Mouse (Mus musculus): ENCODE results near the gene Bud23. TPM values are rescaled to one million over a fixed set of nuclear protein-coding genes. Genes with fewer than 3 reads are reported as not detected.
"Not testable (repeated sequence)": the region's sequence is repeated elsewhere in the genome, so short reads cannot be mapped to it uniquely, and the experiment has no call there.

Bud23 gene
- polyA plus RNA-seq, 1 experiment from 2014 or later: 143 TPM

DNA sequence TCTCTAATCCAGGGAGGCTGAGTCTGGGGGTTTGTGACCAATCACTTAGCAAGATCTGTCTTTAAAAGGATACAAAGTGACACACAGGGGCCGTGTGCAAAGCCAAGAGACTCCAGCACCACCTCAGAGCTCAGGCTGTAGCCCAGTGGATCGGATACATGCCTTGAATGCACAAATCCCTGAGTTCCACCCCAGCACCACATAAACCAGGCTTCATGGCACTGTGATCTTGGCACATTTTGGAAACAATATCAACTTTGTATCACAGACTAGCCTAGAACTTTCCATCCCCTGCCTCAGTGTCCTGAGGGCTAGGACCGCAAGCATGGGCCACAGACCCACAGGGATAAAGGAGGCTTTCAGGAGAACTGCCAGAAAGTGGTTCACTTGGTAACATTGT, 1.2 kb upstream of the Bud23 start:
- Histone ChIP-seq H3K27ac (no peak overlapping the region), H3K9ac (no peak overlapping the region), H3K4me3 (no peak overlapping the region), H3K9me3 (no peaks in the 10 kb centered on the region), H3K36me3 (peaks cover 39% of the 10 kb centered on the region), H3K27me3 (no peaks in the 10 kb centered on the region), H3K4me1 (peaks cover 21% of the 10 kb centered on the region), H3K4me2 (replicated peaks) (peak overlapping the region; percentile 95; the same call in 1 of the 2 replicates)
- ATAC-seq (ENCODE audit: low FRiP score, low read depth): no peak
- WGBS: 94% methylated on average over 3 of the region's 3 CpGs

DNA sequence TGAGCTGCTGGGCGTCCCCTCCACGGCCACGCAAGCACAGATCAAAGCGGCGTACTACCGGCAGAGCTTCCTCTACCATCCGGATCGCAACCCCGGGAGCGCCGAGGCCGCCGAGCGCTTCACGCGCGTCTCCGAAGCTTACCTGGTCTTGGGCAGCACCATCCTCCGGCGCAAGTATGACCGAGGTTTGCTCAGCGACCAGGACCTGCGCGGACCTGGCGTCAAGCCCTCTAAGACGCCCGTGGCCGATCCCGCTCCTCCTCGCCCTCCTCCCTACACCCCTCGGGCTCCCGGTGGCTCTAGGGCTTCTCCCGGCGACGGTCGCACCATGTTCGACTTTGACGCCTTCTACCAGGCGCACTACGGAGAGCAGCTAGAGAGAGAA, 385 bp downstream of the Bud23 start:
- Histone ChIP-seq H3K36me3 (peaks cover 55% of the 10 kb centered on the region), H3K9me3 (no peaks in the 10 kb centered on the region), H3K4me1 (peaks cover 21% of the 10 kb centered on the region), H3K9ac (peak overlapping the region; percentile 93), H3K27me3 (no peaks in the 10 kb centered on the region), H3K4me3 (peak overlapping the region; percentile 99), H3K27ac (0 out of 2 replicates have a peak overlapping the region, but pooled peaks have one; percentile 10), H3K4me2 (replicated peaks) (peak overlapping the region; percentile 95)
- WGBS: under 1% methylated on average over 40 of the region's 40 CpGs
- ATAC-seq (ENCODE audit: low FRiP score, low read depth): peak; percentile 66

DNA sequence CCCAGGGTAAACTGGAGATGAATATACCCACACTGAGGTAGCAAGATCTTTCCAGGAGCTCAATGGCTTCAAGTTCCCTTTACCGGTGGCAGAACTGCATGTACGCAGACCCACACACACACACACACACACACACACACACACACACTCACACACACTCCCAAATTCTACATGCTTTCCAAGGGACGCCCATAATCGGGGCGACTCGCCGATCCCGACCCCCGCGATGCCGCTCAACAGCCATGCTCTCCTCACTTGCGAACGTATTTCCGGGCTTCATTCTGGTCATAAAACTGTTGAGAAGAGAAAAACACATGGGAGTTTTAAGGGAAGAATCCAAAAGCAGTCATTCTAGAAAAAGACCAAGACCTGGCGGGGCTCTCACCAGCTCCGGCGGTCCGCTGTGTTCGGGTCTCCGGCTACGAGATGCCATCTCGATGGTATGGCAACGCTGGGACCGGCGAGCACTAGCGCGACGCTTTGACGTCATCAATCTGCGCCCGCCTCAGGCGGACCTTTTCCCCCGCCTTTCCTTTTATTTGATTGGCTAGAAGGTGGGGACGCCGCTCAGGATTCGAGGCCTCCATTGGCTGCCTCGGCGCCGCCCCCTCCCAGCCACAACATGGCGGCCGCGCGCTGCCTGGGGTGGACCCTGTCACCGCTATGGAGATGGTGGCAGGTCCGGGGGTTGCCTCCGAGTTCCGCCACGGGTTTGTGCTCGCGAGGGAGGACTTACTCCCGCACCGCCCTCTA, 954 bp downstream of the Bud23 start, which contains the start of gene Dnajc30:
TSS of gene Dnajc30 (plus strand) at position 574 of the 753 bp plus-strand sequence.
- Histone ChIP-seq H3K9ac (peak within 1 kb of the TSS; percentile 93), H3K27me3 (no peaks in the 10 kb centered on the region), H3K27ac (0 out of 2 replicates have a peak within 1 kb of the TSS, but pooled peaks have one; percentile 10), H3K4me1 (peaks cover 21% of the 10 kb centered on the region), H3K36me3 (peaks cover 61% of the 10 kb centered on the region), H3K4me3 (peak within 1 kb of the TSS; percentile 99), H3K4me2 (replicated peaks) (peak within 1 kb of the TSS; percentile 95), H3K9me3 (no peaks in the 10 kb centered on the region)
- under 1% methylated on average over 52 of the region's 52 CpGs for WGBS
- peak; percentile 95 for ATAC-seq (ENCODE audit: low FRiP score, low read depth)

DNA sequence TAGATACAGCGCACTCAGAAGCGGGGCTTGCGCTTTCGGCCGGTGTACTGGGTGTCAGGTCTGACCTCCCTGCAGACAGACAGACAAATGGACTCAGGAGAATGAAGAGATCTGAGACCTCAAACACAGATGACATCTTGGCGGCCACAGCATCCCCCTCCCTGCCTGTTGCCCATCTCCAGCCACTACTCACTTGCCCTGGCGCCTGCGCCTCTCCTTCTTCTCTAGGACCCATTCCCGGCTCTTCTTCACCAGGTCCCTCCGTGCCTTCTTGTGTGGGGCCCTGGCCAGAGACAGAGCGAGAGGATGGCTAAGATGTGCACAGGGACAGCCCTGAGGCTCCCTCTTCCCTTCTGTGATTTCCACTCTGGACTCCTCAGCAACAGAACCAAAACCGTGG, 11.4 kb downstream of the Bud23 start:
- H3K9me3 ChIP-seq: no peaks in the 10 kb centered on the region
- ATAC-seq (ENCODE audit: low FRiP score, low read depth): no peak
- H3K36me3 ChIP-seq: peaks cover 95% of the 10 kb centered on the region
- H3K27me3 ChIP-seq: no peaks in the 10 kb centered on the region
- H3K4me1 ChIP-seq: no peaks in the 10 kb centered on the region
- H3K4me3 ChIP-seq: no peak overlapping the region
- H3K9ac ChIP-seq: no peak overlapping the region
- no peak overlapping the region for H3K4me2 ChIP-seq (replicated peaks)
- WGBS: 91% methylated on average over 12 of the region's 12 CpGs
- H3K27ac ChIP-seq: no peak overlapping the region

DNA sequence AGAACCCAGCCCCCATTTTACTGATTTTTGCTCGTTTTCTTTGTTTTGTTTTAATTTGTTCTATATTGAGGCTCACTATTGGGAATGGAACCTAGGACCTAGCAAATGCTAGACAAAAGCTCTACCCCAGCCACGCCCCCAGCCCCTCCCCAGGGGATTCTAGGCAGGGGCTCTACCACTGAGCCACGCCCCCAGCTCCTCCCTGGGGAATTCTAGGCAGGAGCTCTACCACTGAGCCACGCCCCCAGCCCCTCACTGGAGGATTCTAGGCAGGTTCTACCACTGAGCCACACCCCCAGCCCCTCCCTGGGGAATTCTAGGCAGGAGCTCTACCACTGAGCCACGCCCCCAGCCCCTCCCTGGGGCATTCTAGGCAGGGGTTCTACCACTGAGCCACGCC, 15.5 kb downstream of the Bud23 start:
- H3K36me3 ChIP-seq: peaks cover 87% of the 10 kb centered on the region
- not testable (repeated sequence) for ATAC-seq (ENCODE audit: low FRiP score, low read depth); H3K4me3 ChIP-seq; H3K27me3 ChIP-seq; H3K27ac ChIP-seq; H3K4me1 ChIP-seq; H3K9ac ChIP-seq; H3K4me2 ChIP-seq (replicated peaks); H3K9me3 ChIP-seq
- 89% methylated on average over 6 of the region's 6 CpGs for WGBS

DNA sequence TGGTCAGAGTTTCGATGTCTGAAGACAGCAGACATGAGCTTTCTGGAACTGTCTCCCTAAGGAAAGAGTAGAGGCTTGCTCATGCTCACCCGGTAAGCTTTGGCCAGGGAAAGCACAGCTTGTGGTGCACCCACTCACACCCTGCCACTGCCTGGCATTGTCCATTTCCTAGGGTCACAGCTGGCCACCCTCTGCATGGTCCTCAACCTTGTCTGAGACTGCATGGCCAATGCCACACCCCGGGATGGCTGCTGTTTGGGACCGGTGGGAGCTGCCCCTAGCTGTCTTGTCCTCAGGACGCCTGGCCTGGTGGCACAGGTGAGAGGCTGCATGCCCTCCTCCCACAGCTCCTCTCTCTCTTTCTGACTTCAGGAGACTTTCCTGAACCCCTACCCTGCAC, 16.2 kb downstream of the Bud23 start:
- no peak overlapping the region for H3K27ac ChIP-seq
- 88% methylated on average over 5 of the region's 5 CpGs for WGBS
- H3K4me2 ChIP-seq (replicated peaks): no peak overlapping the region
- H3K4me3 ChIP-seq: no peak overlapping the region
- no peak overlapping the region for H3K9ac ChIP-seq
- H3K9me3 ChIP-seq: no peaks in the 10 kb centered on the region
- H3K4me1 ChIP-seq: no peaks in the 10 kb centered on the region
- no peaks in the 10 kb centered on the region for H3K27me3 ChIP-seq
- ATAC-seq (ENCODE audit: low FRiP score, low read depth): no peak
- peaks cover 82% of the 10 kb centered on the region for H3K36me3 ChIP-seq

DNA sequence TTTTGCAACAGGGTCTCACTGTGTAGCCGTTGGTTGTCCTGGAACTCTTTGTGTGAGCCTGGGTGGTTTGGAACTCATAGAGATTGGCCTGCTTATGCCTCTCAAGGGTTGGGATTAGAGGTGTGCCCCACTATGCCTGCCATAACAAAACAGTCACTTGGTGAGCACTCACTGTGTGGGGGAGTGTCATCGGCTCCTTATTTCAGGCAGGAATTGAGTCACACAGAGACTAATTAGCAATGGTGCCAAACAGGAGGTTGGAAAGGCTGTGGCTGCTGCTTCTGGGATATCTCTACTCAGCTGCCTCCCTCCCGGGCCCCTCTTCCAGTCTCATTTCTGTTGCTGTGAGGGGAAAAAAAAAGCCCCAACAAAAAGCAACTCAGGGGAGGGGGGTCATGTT, 20.2 kb downstream of the Bud23 start:
- 90% methylated on average over 3 of the region's 3 CpGs for WGBS

DNA sequence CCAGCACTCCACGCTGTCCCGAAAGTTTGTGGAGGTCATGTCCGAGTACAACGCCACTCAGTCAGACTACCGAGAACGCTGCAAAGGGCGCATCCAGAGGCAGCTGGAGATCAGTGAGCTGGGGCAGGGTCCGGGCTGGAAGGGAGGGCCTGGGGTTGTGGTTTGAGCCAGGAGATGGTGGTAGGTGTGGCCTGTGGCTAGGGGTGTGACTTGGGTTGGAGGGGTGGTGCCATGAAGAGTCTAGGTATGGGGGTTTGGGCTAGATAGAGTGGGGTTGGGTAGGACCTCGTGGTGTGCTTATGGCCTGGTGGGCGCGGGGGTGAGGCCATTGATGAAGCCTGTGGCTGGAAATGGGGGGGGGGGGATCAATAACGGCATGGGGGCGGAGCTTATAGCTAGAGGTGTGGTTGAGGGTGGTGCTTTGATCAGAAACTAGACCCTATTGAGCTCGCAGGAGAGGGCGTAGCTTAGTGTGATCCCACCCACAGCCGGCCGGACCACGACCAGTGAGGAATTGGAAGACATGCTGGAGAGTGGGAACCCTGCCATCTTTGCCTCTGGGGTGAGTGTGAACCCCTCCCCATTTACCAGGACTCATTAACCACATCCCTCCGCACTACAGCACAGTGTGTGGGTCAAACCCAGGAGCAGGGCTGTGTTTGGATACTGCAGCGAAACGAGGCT, 22.5 kb downstream of the Bud23 start:
- Histone ChIP-seq H3K27me3 (no peaks in the 10 kb centered on the region), H3K36me3 (peaks cover 69% of the 10 kb centered on the region), H3K9me3 (no peaks in the 10 kb centered on the region), H3K4me1 (no peaks in the 10 kb centered on the region), H3K4me3 (no peak overlapping the region), H3K9ac (no peak overlapping the region), H3K4me2 (replicated peaks) (no peak overlapping the region), H3K27ac (no peak overlapping the region)
- no peak for ATAC-seq (ENCODE audit: low FRiP score, low read depth)
- WGBS: 23% methylated on average over 21 of the region's 21 CpGs

More for the DNA sequence above, 20.2 kb downstream of the Bud23 start:
- no peak overlapping the region for H3K9ac ChIP-seq
- H3K36me3 ChIP-seq: peaks cover 64% of the 10 kb centered on the region
- no peak overlapping the region for H3K27ac ChIP-seq
- no peak overlapping the region for H3K4me3 ChIP-seq
- H3K4me1 ChIP-seq: no peaks in the 10 kb centered on the region
- no peaks in the 10 kb centered on the region for H3K9me3 ChIP-seq
- H3K4me2 ChIP-seq (replicated peaks): no peak overlapping the region
- no peaks in the 10 kb centered on the region for H3K27me3 ChIP-seq
- ATAC-seq (ENCODE audit: low FRiP score, low read depth): no peak

DNA sequence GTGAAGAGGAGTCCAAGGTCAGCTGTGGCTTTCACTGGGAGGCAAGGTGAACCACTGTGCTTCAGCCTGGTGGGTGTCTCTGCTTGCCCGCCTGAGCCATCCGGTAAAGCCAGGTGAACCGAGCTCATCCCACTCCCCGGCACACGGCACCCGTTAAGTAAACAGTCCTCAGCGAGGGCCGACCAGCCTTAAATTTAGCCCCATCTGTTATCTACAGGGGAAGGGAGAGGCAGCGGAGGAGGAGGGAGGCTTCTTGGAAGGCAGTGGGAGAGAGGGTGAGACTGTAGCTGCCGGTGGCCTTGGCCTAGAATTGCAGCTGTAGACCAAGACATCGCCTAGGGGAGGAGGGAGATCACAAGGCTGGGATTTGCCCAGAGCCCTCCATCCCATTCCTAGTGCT, 24.0 kb downstream of the Bud23 start:
- Histone ChIP-seq H3K9me3 (no peaks in the 10 kb centered on the region), H3K4me3 (no peak overlapping the region), H3K9ac (no peak overlapping the region), H3K4me1 (peaks cover 7% of the 10 kb centered on the region), H3K27me3 (no peaks in the 10 kb centered on the region), H3K4me2 (replicated peaks) (no peak overlapping the region), H3K27ac (no peak overlapping the region), H3K36me3 (peaks cover 60% of the 10 kb centered on the region)
- WGBS: 64% methylated on average over 11 of the region's 11 CpGs
- ATAC-seq (ENCODE audit: low FRiP score, low read depth): no peak

DNA sequence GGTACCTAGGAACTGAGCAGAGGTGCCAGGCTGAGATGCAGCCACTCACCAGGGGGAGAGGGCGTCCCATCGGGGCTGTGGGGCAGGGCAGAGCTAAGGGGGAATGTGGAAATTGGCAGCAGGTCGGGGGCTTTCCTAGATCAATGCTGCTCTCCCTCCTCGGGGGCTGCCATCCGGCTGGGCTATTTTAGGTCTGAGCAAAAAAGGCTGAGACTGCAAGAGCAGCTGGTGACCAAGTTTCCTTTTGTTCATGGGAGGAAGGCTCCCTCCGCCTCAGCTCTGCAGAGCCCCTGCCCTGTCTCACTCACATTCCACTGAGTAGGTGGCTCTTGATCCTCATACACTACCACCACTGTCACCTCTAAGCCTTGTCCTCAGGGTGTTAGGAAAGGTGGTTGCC, 24.7 kb downstream of the Bud23 start:
- Histone ChIP-seq H3K9ac (0 out of 2 replicates have a peak overlapping the region, but pooled peaks have one; percentile 13), H3K36me3 (peaks cover 52% of the 10 kb centered on the region), H3K27me3 (no peaks in the 10 kb centered on the region), H3K4me2 (replicated peaks) (no peak overlapping the region), H3K4me1 (peaks cover 12% of the 10 kb centered on the region), H3K4me3 (no peak overlapping the region), H3K27ac (no peak overlapping the region), H3K9me3 (no peaks in the 10 kb centered on the region)
- no peak for ATAC-seq (ENCODE audit: low FRiP score, low read depth)
- 64% methylated on average over 6 of the region's 6 CpGs for WGBS

DNA sequence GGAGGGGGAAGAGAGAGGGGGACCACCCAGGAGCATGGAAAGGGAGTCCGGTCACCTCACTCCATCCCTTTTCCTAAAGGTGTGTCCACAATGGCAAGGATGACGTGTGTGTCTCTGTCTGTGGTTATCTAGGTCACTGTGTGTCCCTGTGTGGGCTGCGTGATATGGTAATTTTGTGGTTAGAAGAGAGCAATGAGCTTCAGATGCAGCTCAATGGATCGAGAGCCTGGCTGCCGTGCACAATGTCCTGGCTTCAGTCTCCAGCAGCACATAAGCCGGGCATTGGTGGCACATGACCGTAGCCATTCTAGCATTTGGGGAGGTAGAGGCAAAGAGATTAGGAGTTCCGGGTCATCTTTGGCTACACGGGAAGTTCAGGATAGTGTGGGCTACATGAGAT, 25.2 kb downstream of the Bud23 start:
- no peaks in the 10 kb centered on the region for H3K27me3 ChIP-seq
- no peak for ATAC-seq (ENCODE audit: low FRiP score, low read depth)
- no peak overlapping the region for H3K4me3 ChIP-seq
- H3K4me2 ChIP-seq (replicated peaks): no peak overlapping the region
- no peak overlapping the region for H3K9ac ChIP-seq
- peaks cover 47% of the 10 kb centered on the region for H3K36me3 ChIP-seq
- WGBS: 87% methylated on average over 9 of the region's 9 CpGs
- H3K27ac ChIP-seq: no peak overlapping the region
- H3K9me3 ChIP-seq: peaks cover 3% of the 10 kb centered on the region
- H3K4me1 ChIP-seq: peaks cover 12% of the 10 kb centered on the region

DNA sequence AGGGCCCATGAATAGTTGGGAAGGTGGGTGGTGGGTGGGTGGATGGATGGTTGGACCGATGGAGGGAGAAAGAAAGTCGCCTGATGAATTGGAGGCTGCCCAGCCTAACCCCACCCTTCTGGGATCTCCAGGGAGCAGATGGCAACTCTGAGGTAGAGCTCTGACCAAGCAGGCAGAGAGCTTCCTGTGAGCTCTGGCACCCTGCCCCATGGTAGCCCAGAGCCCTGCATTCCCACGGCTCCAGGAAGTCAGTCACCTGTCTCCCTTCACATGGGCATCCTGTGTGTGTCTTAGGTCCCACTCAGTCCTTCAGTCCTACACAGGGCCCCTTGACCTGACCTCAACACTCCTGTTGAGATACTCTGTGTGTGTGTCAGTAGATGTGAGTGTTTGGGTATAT, 26.8 kb downstream of the Bud23 start:
- Histone ChIP-seq H3K27ac (no peak overlapping the region), H3K4me2 (replicated peaks) (no peak overlapping the region), H3K9ac (no peak overlapping the region), H3K27me3 (no peaks in the 10 kb centered on the region), H3K4me1 (peaks cover 12% of the 10 kb centered on the region), H3K9me3 (peaks cover 4% of the 10 kb centered on the region), H3K4me3 (no peak overlapping the region), H3K36me3 (peaks cover 40% of the 10 kb centered on the region)
- 87% methylated on average over 3 of the region's 3 CpGs for WGBS
- no peak for ATAC-seq (ENCODE audit: low FRiP score, low read depth)
